Mouse (Mus musculus): ENCODE results near the gene Smyd4. TPM values are rescaled to one million over a fixed set of nuclear protein-coding genes. Genes with fewer than 3 reads are reported as not detected.

Gene Smyd4
- polyA plus RNA-seq, 1 experiment: 5.2 TPM

DNA sequence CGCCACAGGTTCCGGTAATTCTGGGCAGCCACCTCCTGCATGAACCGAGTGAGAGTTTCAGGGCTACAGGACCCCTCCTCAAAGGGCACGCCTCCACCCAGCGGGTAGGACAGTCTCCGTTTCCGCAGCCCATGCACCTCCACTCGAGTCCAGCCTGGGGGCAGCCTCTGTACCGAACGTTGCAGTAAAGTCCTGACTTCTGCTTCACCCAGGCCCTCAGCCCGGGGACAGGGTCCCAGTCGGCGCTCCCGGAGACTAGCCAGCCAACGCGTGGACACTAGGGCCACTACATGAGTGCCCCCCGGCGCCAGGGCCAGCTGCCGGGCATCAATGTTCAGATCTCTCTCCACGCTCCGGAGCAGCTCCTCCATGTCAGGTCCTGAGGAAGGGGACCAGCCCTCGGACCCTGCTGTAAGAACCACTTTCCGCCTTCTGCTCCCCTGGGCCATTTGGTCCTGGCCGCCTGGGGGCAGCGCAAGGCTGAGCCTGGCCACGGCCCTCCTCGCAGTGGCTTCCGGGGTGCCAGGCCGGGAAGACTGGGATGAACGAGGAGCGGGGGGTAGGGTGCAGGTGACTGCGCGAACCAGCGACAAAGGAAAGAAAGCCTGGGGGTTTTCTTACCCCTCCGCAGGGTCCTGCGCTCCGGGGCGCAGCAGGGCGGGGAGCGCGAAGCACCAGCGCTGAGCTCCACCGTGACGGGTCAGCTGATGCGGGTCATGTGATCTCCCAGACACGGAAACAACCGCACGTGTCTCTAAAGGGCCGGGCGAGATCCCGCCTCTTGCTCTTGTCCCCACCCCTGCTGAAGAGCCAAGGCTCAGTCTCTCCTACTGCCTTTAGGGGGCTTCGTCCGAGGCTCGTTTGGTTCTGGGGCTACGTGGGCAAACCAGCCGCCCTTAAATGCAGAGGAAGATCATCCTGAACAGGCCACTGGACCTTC lies 106.0 kb downstream of the Smyd4 start, which contains the start of gene Wdr81:
Wdr81 (minus strand) TSS at position 727 of the 940 bp plus-strand sequence.
- DNase-seq: peak; percentile 90
- peak within 1 kb of the TSS; percentile 84 for H3K4me3 ChIP-seq (replicated peaks; ENCODE audit: extremely low read depth, low read depth, low read length)
- 2% methylated on average over 56 of the region's 56 CpGs for WGBS
- H3K4me1 ChIP-seq (ENCODE audit: control insufficient read depth, insufficient read depth, low read length): peaks cover 16% of the 10 kb centered on the region
- TF ChIP-seq POLR2A (IDR thresholded peaks at IDR 0.05; ENCODE audit: borderline replicate concordance, extremely low read depth, low read depth, low read length) (peak; percentile 82; the same call in 1 of the 2 replicates), CTCF (IDR thresholded peaks at IDR 0.05; ENCODE audit: insufficient read depth, low read length) (peak; percentile 19; the same call in 1 of the 2 replicates)

Other genes with a start within 250 kb of the Smyd4 start
- 21.4 and 33.8 TPM in 2 replicates for gene Hic1, start 178.9 kb upstream of the Smyd4 start, polyA plus RNA-seq (2012; rRNA removed)
- gene Ovca2, start 169.6 kb upstream of the Smyd4 start, polyA plus RNA-seq (2012; rRNA removed): 15.3 and 21.1 TPM in 2 replicates
- gene Dph1, start 157.2 kb upstream of the Smyd4 start, polyA plus RNA-seq (2012; rRNA removed): 21.0 and 25.7 TPM in 2 replicates
- gene Rtn4rl1, start 154.7 kb upstream of the Smyd4 start, polyA plus RNA-seq (2012; rRNA removed): 11.6 and 12.5 TPM in 2 replicates
- 15.9 and 17.1 TPM in 2 replicates for gene Rpa1, start 109 bp upstream of the Smyd4 start, polyA plus RNA-seq (2012; rRNA removed)
- 96.0 and 110 TPM in 2 replicates for gene Serpinf1, start 74.3 kb downstream of the Smyd4 start, polyA plus RNA-seq (2012; rRNA removed)
- 0.60 and 0.82 TPM in 2 replicates for gene Serpinf2, start 91.2 kb downstream of the Smyd4 start, polyA plus RNA-seq (2012; rRNA removed)
- gene Wdr81, start 106.3 kb downstream of the Smyd4 start, polyA plus RNA-seq (2012; rRNA removed): 27.9 and 29.9 TPM in 2 replicates
- gene Tlcd2, start 113.3 kb downstream of the Smyd4 start, polyA plus RNA-seq (2012; rRNA removed): 15.3 and 29.6 TPM in 2 replicates
- 67.9 and 90.2 TPM in 2 replicates for gene Prpf8, start 138.4 kb downstream of the Smyd4 start, polyA plus RNA-seq (2012; rRNA removed)
- gene Rilp, start 161.7 kb downstream of the Smyd4 start, polyA plus RNA-seq (2012; rRNA removed): 14.5 and 15.3 TPM in 2 replicates
- gene Scarf1, start 165.1 kb downstream of the Smyd4 start, polyA plus RNA-seq (2012; rRNA removed): 50.1 and 58.6 TPM in 2 replicates
- 68.2 and 78.7 TPM in 2 replicates for gene Slc43a2, start 183.3 kb downstream of the Smyd4 start, polyA plus RNA-seq (2012; rRNA removed)
- gene Pitpna, start 239.7 kb downstream of the Smyd4 start, polyA plus RNA-seq (2012; rRNA removed): 56.1 and 70.4 TPM in 2 replicates